Mouse (Mus musculus): ENCODE data around the gene Prdm10.

Gene Prdm10

DNA sequence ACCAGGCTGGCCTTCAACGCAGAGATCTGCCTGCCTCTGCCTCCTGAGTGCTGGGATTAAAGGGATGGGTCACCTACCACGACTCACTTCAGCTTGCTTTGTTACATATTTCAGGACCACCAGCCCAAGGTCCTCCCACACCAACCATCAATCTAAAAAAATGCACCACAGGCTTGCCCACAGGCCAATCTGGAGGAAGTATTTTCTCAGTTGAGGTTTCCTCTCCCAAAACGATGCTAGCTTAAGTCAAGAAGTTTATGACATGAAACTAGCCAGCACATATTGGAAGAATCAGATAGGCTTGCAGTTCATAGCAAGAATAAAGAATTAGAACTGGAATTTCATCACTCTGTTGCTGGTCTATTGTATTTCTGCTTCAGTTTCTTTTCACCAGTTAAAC, 24.0 kb downstream of the Prdm10 start:
- no peak for DNase-seq (ENCODE audit: low spot score)

DNA sequence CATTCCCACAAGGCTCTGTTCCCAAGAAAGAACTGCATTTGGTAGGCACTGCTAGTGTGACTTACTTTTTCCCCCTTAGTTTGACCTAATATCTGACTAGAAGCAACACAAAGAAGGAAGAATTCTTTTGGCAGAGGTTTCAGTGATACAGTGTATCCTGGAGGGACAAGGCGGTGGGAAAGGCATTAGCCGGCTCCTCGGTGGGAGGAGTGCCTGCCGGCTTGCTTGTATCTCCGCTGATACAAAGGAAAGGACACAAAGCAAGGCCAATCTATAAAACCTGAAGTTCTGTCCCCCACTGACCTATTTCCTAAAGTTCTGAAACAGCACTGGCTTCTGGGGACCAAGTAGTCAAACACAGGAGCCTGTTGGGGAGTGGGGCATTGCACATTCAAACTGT, 24.8 kb downstream of the Prdm10 start:
- DNase-seq (ENCODE audit: low spot score), result no peak

DNA sequence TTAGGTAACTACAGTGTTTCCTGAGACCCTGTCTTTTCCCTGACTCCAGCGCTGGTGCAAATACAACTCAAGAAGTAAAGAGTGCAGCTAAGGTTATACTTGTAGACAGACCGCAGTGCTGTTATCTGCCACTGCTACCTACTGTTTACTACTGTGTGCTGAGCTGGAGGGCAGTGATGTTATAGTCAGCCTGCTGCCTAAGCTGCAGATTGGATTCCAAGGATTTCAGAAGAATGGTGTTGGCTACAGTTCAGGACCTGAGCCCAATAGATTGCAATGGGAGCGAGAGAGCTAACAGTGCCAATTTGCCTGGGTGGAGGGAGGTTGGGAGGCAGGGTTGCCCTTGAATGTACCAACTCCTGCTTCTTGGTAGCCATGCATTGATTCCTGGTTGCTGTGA, 25.5 kb downstream of the Prdm10 start:
- DNase-seq (ENCODE audit: low spot score), result no peak

DNA sequence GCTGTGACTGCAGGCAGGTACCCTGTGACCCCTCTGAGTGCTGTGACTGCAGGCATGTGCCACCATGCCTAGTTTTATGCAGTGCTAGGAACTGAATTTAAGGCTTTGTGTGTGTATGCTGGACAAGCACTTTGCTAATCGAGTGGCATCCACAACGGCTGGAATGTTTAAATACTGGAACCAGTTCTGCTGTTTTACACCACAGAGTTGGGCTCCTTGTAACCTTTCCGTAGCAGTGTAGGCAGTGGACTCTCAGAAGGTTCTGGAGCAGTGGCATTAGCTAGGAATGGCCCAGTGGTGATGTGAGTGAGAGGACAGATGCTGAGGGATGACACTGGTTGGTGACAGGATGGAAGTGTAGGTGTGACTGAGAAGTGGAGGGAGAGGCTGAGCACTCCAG, 26.9 kb downstream of the Prdm10 start:
- no peak for DNase-seq (ENCODE audit: low spot score)

DNA sequence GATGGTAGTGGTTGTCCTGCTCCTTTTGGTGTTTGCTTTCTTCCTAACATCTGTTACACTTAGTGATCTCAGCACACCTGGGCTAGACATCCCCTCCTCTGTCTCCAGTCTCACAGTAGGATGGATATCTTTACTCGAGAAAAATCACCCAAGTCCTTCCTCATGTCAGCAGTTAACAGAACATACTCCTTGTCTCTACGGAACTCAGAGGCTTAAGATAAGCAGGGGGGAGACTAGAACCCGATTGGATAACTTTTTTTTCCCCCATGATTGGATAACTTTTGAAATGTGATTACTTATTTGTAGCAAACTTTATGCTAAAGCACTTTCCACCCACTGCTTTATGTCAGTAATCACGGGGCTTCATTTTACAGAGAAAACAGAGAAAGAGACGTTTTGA, 28.7 kb downstream of the Prdm10 start:
- no peak for DNase-seq (ENCODE audit: low spot score)

DNA sequence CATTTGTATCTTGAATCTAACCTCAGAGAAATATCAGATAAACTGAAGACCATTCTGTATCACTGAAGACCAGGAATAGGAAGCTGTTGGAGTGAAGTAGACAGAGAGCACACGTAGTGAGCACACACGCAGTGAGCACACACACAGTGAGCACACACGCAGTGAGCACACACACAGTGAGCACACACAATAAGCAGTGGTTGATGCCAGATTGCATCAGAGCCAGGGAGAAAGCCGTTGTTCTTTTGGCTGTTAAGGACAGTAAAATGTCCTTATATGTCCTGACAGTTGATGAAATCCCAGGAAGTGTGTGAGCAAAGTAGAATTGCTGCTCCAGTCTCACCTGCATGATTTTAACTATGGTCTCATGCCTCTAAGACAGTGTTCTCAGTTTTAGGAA, 30.3 kb downstream of the Prdm10 start:
- no peak for DNase-seq (ENCODE audit: low spot score)

DNA sequence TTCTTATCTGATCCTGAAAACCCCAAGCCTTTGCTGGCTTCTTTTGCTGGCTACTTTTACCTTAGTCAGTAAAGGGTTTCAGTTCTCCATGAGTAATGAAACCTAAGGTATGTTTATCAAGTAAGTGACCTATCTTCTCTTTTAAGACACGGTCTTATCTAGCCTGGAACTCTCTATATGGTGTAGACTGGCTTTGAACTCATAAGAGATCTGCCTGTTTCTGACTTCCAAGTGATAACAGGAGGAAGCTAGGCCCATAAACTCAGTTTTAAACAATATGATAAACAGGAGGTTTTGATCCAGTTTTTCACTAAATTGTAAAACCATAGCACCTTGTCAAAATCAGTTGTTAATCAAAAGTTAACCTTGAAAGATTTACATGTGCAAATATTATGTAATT, 33.5 kb downstream of the Prdm10 start:
- no peak for DNase-seq (ENCODE audit: low spot score)

DNA sequence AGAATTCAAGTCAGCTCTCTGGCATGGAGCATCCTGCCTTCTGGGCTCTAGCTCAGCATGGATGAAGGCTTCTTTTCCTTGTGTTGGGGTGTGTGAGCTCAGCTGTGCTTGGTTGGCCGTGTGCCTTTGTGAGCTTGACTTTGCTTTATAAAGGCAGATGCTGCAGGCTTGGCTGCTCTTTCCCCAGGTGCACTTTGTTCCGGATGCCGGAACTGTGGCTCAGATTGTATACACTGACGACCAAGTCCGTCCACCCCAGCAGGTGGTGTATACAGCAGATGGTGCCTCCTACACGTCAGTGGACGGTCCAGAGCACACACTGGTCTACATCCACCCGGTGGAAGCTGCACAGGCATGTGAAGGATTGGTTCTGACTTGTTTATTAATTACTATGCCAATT, 35.6 kb downstream of the Prdm10 start:
- DNase-seq (ENCODE audit: low spot score), result no peak

DNA sequence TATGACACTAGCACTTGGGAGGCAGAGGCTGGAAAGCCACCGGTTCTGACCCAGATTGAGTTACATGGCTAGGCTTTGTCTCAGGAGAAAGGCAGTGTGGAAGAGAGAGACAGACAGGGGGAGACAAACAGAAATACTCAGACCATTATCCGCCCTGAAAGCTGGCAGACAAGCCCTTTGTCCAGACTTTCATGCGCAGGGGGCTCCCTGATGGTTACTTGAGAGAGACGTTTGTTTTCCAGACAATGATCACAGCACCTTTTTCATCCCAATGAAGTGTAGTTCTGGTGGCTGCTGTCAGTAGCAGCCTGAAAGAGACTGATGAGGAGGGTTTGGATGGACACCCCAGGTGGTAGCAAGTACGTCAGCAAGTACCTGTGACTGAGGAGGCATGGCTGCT, 38.6 kb downstream of the Prdm10 start:
- DNase-seq (ENCODE audit: low spot score), result no peak

DNA sequence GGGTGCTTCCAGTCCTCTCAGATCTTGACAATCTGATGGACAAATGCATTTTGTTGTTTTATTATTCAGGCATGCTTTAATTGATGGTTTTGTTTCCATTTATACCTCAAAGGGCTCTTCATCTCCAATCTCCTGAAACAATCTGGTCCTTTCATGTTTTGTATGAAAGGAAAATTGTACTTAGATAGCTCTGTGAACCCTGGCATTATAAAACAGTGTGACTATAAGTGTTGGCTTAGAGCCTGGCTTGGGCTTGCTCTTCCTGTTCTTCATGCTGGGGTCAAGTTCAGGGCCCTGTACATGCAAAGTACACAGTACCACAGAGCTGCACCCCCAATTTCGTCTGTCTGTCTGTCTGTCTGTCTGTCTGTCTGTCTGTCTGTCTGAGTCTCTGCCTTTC, 40.4 kb downstream of the Prdm10 start:
- no peak for DNase-seq (ENCODE audit: low spot score)

DNA sequence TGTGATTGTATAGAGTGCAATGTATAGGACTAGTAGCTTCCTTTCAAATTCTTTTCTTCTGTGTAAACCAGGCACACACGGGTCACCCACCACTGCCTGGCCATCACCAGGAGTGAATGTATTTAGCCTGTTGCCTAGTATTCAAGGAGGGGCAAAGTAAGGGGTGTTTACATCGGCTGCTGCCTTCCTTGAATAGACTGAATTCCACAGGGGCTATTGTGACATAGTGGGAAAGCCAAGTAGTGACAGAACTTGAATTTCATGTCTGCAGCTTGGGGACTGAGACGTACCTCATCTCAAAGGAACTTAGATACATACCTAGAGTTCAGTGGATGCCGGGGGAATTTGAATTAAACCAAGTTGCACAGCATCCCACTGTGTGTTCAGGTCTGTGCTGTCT, 41.2 kb downstream of the Prdm10 start:
- no peak for DNase-seq (ENCODE audit: low spot score)

DNA sequence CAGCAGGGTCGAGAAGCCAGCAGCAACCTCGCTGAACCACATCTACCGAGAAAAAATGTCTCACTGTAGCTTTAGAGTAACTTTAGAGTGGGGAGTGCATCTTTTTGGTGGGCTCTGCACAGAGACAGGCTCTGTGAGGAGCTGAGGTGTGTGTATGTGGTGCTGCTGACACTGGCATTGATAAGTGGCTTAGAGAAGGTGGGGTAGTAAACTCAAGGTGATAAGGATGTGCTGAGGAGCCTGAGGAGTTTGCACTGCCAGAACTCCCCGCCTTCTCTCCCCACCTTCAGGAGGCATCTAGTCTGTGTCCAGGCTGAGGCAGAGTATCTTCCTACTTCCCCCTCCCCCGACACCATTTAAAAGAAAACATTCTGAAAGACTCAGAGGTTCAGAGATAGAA, 41.8 kb downstream of the Prdm10 start:
- DNase-seq (ENCODE audit: low spot score), result no peak

DNA sequence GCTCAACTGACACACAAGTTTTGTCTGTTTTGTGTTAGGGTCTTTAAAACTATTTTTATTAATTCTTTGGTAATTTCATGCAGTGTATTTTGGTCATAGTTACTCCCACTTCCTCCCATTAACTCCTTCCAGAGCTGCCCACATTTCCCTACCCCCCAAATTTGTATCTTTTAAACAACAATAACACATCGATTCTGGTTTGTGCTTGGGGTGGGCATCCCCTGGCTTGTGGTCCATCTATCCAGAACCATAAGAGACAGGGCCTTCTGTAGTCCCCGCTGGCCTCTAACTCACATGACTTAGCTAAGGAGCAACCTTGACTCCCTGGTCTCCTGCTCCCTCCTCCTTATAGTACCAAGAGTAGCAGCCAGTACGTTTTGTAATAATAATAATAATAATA, 50.5 kb downstream of the Prdm10 start:
- no peak for DNase-seq (ENCODE audit: low spot score)

DNA sequence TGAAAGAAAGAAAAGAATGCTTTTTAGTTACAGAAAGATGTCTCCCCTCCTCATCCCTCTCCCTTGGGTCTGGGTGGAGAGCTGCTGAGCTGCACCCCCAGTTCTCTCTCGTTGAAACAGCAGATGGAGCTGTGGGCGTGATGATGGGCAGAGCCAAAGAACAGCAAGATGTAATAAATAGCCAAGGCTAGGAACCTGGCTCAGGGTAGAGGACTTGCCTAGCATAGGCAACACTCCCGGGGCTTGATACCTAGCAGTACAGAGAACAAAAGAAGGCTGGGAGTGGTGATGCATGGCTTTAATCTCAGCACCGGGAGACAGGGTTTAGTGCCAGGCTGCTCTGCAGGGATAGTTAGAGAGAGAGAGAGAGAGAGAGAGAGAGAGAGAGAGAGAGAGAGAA, 50.9 kb downstream of the Prdm10 start:
- no peak for DNase-seq (ENCODE audit: low spot score)

DNA sequence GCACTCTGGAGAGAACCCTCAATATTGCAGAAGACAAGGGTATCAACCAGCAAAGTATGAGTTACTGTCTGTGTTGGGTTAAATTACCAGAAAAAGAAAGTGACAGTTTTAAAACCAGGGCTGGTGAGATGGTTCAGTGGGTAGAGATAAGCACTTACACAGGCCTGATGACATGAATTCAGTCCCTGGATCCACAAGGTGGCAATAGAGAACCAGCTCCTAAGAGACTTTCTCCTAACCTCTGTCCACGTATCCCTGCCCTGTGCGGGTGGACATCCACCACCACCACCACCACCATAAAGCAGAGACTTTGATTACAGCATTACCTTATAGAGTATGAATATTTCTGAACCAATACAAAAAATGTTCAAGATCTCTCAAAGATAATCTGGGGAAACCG, 51.6 kb downstream of the Prdm10 start:
- peak; percentile 35 for DNase-seq (ENCODE audit: low spot score)

DNA sequence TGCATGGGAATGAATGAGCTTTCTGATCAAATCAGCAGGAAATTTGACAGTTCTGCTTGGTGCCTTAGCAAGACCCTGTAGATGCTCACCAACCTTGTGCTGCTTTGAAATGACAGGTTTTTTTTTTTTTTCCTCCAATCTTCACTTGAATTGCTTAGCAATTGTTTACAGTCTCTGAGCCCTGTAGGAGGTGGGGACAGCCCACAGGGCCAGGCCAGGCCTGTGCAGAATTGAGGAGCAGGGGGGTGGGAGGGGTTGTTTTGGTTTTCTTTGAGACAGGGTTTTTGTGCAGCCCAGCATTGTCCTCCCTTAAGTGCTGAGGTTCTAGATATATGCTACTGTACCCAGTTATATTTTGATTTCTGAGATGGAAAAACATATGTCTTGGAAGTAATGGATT, 52.5 kb downstream of the Prdm10 start:
- DNase-seq (ENCODE audit: low spot score), result no peak

DNA sequence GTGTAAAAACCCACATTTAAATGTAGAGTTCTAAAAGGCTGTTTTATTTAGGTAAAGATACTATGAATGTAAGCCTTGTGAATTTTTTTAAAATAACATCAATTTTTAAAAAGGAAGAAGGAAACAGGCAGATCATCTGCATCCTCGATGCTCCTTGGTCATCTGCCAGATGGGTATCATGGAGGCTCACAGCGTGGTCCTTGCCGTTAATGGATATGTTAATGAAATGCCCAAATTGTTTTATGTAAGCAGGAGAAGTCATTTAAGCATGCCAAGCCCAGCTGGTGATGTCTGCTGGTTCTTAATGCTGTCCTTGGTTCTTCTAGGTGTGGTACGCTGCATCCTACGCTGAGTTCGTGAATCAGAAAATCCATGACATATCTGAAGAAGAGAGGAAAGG, 54.7 kb downstream of the Prdm10 start:
- DNase-seq (ENCODE audit: low spot score), result no peak

DNA sequence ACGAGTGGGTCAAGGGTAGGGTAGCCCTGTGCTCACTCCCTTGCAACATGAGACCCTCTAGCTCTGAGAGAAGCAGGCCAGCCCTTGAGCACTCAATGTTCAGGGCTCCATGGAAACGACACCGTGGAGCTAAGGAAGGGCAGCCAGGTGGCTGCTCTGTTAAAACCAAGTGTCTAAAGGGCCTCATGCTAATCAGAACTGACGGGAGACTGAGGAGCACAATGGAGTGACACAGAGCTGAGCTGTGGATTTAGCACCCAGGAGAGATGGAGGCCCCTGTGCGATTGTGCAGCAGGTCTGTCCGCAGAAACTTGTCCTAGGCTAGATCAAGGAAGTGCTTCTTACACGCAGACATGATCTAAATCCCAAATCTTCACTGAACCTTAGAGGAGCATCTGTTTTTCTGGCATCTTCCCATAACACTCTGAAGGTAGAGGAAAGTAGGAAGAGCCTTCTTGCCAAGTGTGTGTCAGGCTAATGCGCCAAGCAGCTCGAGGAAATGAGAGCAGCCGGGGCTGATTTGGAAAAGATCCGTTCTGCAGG, 64.0 kb downstream of the Prdm10 start:
- peak; percentile 34 for DNase-seq (ENCODE audit: low spot score)

DNA sequence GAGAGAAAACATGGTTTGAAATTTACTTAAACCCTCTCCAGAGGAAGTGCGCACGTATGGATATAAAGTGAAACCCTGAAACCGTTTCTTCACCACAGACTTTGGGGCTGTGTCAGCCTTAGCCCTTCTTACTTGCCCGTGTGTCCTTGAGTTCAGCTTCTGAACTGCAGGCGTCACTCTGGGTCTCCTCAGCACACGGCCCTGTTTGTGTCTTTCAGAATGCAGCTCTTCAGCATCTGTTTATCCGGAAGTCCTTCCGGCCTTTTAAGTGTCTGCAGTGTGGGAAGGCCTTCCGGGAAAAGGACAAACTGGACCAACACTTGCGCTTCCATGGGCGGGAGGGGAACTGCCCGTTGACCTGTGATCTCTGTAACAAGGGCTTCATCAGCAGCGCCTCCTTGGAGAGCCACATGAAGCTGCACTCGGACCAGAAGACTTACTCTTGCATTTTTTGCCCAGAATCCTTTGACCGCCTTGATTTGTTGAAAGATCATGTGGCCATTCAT, 66.3 kb downstream of the Prdm10 start:
- no peak for DNase-seq (ENCODE audit: low spot score)

DNA sequence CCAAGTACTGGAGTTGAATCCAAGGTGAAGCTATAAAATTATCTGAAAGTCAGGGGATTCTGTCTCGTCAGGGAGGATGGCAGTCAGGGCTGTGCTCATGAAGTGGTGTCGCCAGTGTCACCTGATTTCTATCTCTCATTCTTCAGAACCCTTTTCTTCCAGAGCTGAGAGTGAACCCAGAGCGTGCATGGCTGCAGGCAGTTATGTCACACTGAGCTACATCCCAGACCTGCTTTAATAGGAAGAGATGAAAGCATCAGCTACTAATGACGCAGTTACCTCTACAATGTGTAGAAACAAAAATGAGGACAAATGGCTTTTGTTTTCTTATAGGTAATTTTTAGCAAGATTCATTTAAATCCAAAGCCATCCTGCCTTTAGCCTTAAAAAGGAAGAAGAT, 68.1 kb downstream of the Prdm10 start:
- no peak for DNase-seq (ENCODE audit: low spot score)

DNA sequence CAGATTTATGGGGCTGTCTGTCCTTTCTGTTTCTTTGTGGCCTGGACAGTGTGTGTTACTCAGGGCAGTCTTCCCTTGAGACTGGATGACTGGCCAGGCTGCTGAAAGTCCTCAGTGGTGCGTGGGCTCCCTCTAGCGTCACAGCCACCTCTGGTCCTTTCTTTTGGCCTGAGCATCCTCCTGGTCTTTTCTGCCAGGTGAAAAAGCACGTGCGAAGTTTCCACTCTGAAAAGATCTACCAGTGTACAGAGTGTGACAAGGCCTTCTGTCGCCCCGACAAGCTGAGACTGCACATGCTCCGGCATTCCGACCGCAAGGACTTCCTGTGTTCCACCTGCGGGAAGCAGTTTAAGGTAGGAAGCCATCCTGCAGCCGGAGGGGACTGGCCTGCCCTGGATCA, 68.6 kb downstream of the Prdm10 start:
- DNase-seq (ENCODE audit: low spot score), result peak; percentile 83

DNA sequence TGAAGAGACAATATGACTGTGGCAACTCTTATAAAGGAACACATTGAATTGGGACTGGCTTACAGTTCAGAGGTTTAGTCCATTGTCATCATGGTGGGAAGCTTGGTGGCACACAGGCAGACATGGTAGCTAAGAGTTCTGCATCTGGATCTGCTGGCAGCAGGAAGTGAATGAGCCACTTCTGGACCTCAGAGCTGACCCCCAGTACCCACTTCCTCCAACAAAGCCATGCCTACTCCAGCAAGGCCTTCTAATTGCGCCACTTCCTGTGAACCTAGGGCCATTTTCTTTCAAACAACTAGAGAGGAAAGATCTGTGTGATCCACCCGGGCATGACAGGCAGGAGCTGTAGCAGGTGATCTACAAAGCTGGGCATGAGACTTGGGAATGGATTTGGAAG, 72.4 kb downstream of the Prdm10 start:
- no peak for DNase-seq (ENCODE audit: low spot score)

DNA sequence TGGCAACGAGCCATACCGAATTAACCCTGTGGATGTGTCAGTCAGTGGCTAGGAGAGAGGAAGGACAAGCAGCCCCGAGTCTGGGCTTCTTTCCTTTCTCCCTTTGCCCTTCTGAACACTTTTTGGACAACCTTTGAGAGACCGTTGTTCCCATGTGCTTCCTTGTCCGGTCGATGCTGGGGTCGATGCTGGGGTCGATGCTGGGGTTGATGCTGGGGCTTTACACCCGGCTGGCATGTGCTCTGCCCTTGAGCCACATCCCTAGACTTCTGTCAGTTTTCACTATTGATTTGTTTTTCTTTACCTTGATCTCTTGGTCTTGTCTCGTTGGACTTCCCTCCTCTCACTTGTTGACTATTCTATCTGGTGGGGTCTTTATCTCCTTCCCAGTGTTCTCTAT, 73.2 kb downstream of the Prdm10 start:
- DNase-seq (ENCODE audit: low spot score), result no peak

DNA sequence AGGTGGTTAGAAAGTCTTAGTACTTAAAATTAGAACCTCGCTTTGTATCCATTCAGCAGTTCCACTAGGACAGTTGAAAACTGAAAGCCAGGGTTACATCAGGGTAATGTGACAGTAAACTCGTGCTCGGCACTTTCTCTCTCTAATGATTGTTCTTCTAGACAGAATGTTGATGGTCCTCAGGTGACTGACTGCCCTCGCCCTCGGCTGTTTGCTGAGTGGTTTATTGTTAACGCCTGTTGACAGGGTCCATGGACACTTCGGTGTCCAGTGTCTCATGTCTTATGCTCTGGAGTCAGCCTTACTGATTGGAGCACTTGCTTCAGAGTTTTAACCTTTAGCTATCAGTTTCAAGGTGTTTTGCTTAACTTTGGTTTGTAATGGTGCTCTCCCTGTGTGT, 73.7 kb downstream of the Prdm10 start:
- no peak for DNase-seq (ENCODE audit: low spot score)
